Mouse (Mus musculus): ENCODE results near the gene Wfikkn2.

DNA sequence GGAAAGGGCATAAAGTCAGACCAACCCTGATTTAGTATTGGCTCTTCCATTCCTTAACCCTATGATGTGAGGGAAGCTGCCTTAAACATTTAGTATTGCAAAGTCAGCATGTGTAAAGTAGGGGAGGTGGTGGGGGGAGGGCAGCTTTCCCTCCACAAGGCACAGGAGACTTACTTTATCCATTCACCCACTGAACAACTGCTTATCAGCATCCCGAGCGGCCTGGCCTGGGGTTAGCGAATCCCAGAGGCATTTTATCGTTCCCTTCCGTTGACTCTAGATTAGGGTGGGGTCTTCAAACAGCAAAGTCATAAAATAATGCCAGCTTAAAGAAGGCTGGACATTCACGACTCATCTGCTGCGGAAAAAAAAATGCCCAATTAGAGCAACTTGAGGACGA, 15.6 kb downstream of the Wfikkn2 start:
- no peak for TF ChIP-seq CTCF (conservative IDR thresholded peaks at IDR 0.05; ENCODE audit: low read length)
- no peak for TF ChIP-seq POU5F1 (IDR thresholded peaks at IDR 0.05; ENCODE audit: borderline replicate concordance, low read length)
- no peak for TF ChIP-seq NANOG (IDR thresholded peaks at IDR 0.05; ENCODE audit: borderline replicate concordance, low read length)

All from E14TG2a.4 (cell line).